Comparison of ENCODE assay signal across 21 mouse cellular contexts in genomic region chr2:30252521-30252920, GRCm38 (mm10). TPM values are rescaled to one million over a fixed set of nuclear protein-coding genes. Genes with fewer than 3 reads are reported as not detected.
DNase-seq lines count a peak whose midpoint lies in the region; ATAC-seq and TF ChIP-seq lines count a peak whose summit lies in the region.
"Had no signal": no experiment of that assay in that cellular context is flagged by ENCODE, and none has a peak within 500 bp of the region (broad histone marks: within the 10 kb centered on the region; RNA-seq: fewer than 3 reads in every experiment).

No protein-coding gene starts in this region.

- TF ChIP-seq EP300 in stomach, postnatal 0 days (optimal IDR thresholded peaks at IDR 0.05) = no peak

- no peak overlapping the region for H3K4me3 ChIP-seq in heart, embryonic 16.5 days (ENCODE audit: low read length)
- no peak overlapping the region for H3K4me3 ChIP-seq in thymus, adult 2 months (ENCODE audit: control insufficient read depth, insufficient read depth, low read length)
- H3K4me3 ChIP-seq in stomach, postnatal 0 days (ENCODE audit: low read depth, low read length) = no peak overlapping the region
- H3K4me3 ChIP-seq: erythroblast, embryonic 14.5 days had no signal

- peaks cover 32% of the 10 kb centered on the region for H3K36me3 ChIP-seq in heart, embryonic 16.5 days (ENCODE audit: control insufficient read depth, insufficient read depth)
- H3K36me3 ChIP-seq in thymus, adult 2 months (ENCODE audit: control insufficient read depth, insufficient read depth, low read length) = peaks cover 26% of the 10 kb centered on the region
- peaks cover 26% of the 10 kb centered on the region for H3K36me3 ChIP-seq in stomach, postnatal 0 days (ENCODE audit: control insufficient read depth, insufficient read depth, low read length)

- TF ChIP-seq POLR2A in thymus, adult 2 months (IDR thresholded peaks at IDR 0.05; ENCODE audit: control insufficient read depth, extremely low read depth, insufficient read depth, low read length, poor library complexity) = no peak

- H3K27me3 ChIP-seq in heart, embryonic 16.5 days (ENCODE audit: control insufficient read depth, insufficient read depth, low read length) = no peaks in the 10 kb centered on the region
- no peaks in the 10 kb centered on the region for H3K27me3 ChIP-seq in thymus, adult 2 months (ENCODE audit: control insufficient read depth, insufficient read depth, low read length)
- no peaks in the 10 kb centered on the region for H3K27me3 ChIP-seq in stomach, postnatal 0 days (ENCODE audit: control insufficient read depth, insufficient read depth, low read length)
- H3K27me3 ChIP-seq: CH12.LX; megakaryocyte, embryonic 14.5 days; Patski had no signal

- WGBS in heart, embryonic 16.5 days = 76% methylated on average over 3 of the region's 3 CpGs
- 38% methylated on average over 3 of the region's 3 CpGs for WGBS in thymus, adult 2 months
- 70% methylated on average over 3 of the region's 3 CpGs for WGBS in stomach, postnatal 0 days

- DNase-seq in adrenal gland, adult (ENCODE audit: inconsistent age in 2 of 2, low spot score in 1 of 2) = peak; percentile 58 to 85
- no peak for DNase-seq in adrenal gland, postnatal 4 days (ENCODE audit: low spot score in 2 of 2)
- no peak for DNase-seq in heart, adult 8-10 months (ENCODE audit: low spot score)
- DNase-seq in thymus, adult 2 months = no peak
- no peak for DNase-seq in thymus, postnatal 4 days
- no peak for DNase-seq in stomach, postnatal 0 days (ENCODE audit: low spot score)
- DNase-seq in thymus, postnatal 0 days (ENCODE audit: low spot score) = no peak
- DNase-seq: cerebellum, adult 11-12 months had no signal

- no peak for ATAC-seq in heart, embryonic 16.5 days (replicated peaks; ENCODE audit: extremely low read depth, insufficient read depth, low FRiP score)
- ATAC-seq in stomach, postnatal 0 days (ENCODE audit: low FRiP score, low TSS enrichment) = no peak
- ATAC-seq: Patski had no signal

- no peak overlapping the region for H3K9ac ChIP-seq in heart, embryonic 16.5 days (ENCODE audit: low read length)
- H3K9ac ChIP-seq in stomach, postnatal 0 days (ENCODE audit: low read length) = peak overlapping the region; percentile 35; the same call in 1 of the 2 replicates

- H3K4me2 ChIP-seq in heart, embryonic 16.5 days (ENCODE audit: low read depth, low read length) = no peak overlapping the region
- H3K4me2 ChIP-seq in stomach, postnatal 0 days (replicated peaks; ENCODE audit: low read depth) = no peak overlapping the region

- no peak for TF ChIP-seq CTCF in thymus, adult 2 months (IDR thresholded peaks at IDR 0.05; ENCODE audit: borderline replicate concordance, control insufficient read depth, extremely low read depth, insufficient read depth, low read length, poor library complexity)
- no peak for TF ChIP-seq CTCF in stomach, postnatal 0 days (IDR thresholded peaks at IDR 0.05; ENCODE audit: low read depth)

- H3K4me1 ChIP-seq in heart, embryonic 16.5 days (ENCODE audit: control insufficient read depth, insufficient read depth, low read length) = peaks cover 23% of the 10 kb centered on the region
- peaks cover 50% of the 10 kb centered on the region for H3K4me1 ChIP-seq in thymus, adult 2 months (replicated peaks; ENCODE audit: control insufficient read depth, insufficient read depth, low read length)
- peaks cover 3% of the 10 kb centered on the region; the same call in 1 of the 2 replicates for H3K4me1 ChIP-seq in stomach, postnatal 0 days (replicated peaks; ENCODE audit: control insufficient read depth, insufficient read depth)

- H3K9me3 ChIP-seq in heart, embryonic 16.5 days (replicated peaks; ENCODE audit: control insufficient read depth, low read length) = no peaks in the 10 kb centered on the region
- no peaks in the 10 kb centered on the region for H3K9me3 ChIP-seq in stomach, postnatal 0 days (ENCODE audit: control insufficient read depth, low read length)
- H3K9me3 ChIP-seq: megakaryocyte, embryonic 14.5 days had no signal

- 0 out of 2 replicates have a peak overlapping the region, but pooled peaks have one; percentile 17 for H3K27ac ChIP-seq in heart, embryonic 16.5 days (ENCODE audit: low read length)
- H3K27ac ChIP-seq in thymus, adult 2 months (ENCODE audit: control insufficient read depth, insufficient read depth, low read length) = peak overlapping the region; percentile 53
- peak overlapping the region; percentile 89 for H3K27ac ChIP-seq in stomach, postnatal 0 days (replicated peaks)

RNA-seq across cellular contexts. Expression of gene Gm28035, which starts 12.2 kb away (rescaled TPM):
- 1 to 10 TPM; 1.3 TPM for total RNA-seq in adrenal gland, postnatal 4 days (2021)
- polyA plus RNA-seq in heart, embryonic 16.5 days (2015; fragmentation: Nextera tagmentation; extraction: Ambion mirVana) = 0.22 and 0.40 TPM in 2 replicates
- total RNA-seq in heart, adult 8-10 months (2022) = 1 to 10 TPM; 1.8 to 6.1 (median 3.6) TPM
- 14.8 and 15.5 TPM in 2 replicates for polyA plus RNA-seq in thymus, adult 2 months (2012; rRNA removed)
- polyA plus RNA-seq in stomach, postnatal 0 days (2015; fragmentation: Nextera tagmentation; extraction: Ambion mirVana) = 0.05 and 0.11 TPM in 2 replicates
- 0.04 and 0.08 TPM in 2 replicates for polyA plus RNA-seq in thymus, postnatal 0 days (2015; fragmentation: Nextera tagmentation; extraction: Ambion mirVana)
- polyA plus RNA-seq: erythroblast, embryonic 14.5 days had no signal

RNA-seq across cellular contexts. Expression of gene Phyhd1, which starts 13.5 kb away (rescaled TPM):
- total RNA-seq in adrenal gland, postnatal 4 days (2021) = 10 to 100 TPM; 15.4 to 16.6 TPM
- polyA plus RNA-seq in heart, embryonic 16.5 days (2015; fragmentation: Nextera tagmentation; extraction: Ambion mirVana) = 9.4 and 13.1 TPM in 2 replicates
- total RNA-seq in heart, adult 8-10 months (2022) = 100 to 1,000 TPM in 3 of 4 experiments, 10 to 100 TPM in 1; 97.7 to 135 (median 112) TPM
- 10.7 and 18.1 TPM in 2 replicates for polyA plus RNA-seq in thymus, adult 2 months (2012; rRNA removed)
- polyA plus RNA-seq in stomach, postnatal 0 days (2015; fragmentation: Nextera tagmentation; extraction: Ambion mirVana) = 5.8 and 7.1 TPM in 2 replicates
- polyA plus RNA-seq in thymus, postnatal 0 days (2015; fragmentation: Nextera tagmentation; extraction: Ambion mirVana) = 2.8 and 3.0 TPM in 2 replicates

RNA-seq across cellular contexts. Expression of gene Lrrc8a, which starts 15.0 kb away (rescaled TPM):
- total RNA-seq in adrenal gland, postnatal 4 days (2021) = 10 to 100 TPM; 46.2 to 47.3 TPM
- polyA plus RNA-seq in heart, embryonic 16.5 days (2015; fragmentation: Nextera tagmentation; extraction: Ambion mirVana) = 39.4 and 42.6 TPM in 2 replicates
- total RNA-seq in heart, adult 8-10 months (2022) = 10 to 100 TPM; 50.2 to 66.4 (median 61.0) TPM
- polyA plus RNA-seq in thymus, adult 2 months (2012; rRNA removed) = 27.3 and 31.0 TPM in 2 replicates
- 30.3 and 31.7 TPM in 2 replicates for polyA plus RNA-seq in stomach, postnatal 0 days (2015; fragmentation: Nextera tagmentation; extraction: Ambion mirVana)
- polyA plus RNA-seq in thymus, postnatal 0 days (2015; fragmentation: Nextera tagmentation; extraction: Ambion mirVana) = 21.4 and 22.6 TPM in 2 replicates

RNA-seq across cellular contexts. Expression of gene Gm28038, which starts 28.3 kb away (rescaled TPM):
- not detected for total RNA-seq in adrenal gland, postnatal 4 days (2021)
- not detected in 2 replicates for polyA plus RNA-seq in heart, embryonic 16.5 days (2015; fragmentation: Nextera tagmentation; extraction: Ambion mirVana)
- total RNA-seq in heart, adult 8-10 months (2022) = 1 to 10 TPM in 2 of 4 experiments, not detected in 2; 1.3 to 3.7 TPM
- polyA plus RNA-seq in thymus, adult 2 months (2012; rRNA removed) = not detected in 2 replicates
- not detected in 2 replicates for polyA plus RNA-seq in stomach, postnatal 0 days (2015; fragmentation: Nextera tagmentation; extraction: Ambion mirVana)
- not detected in 2 replicates for polyA plus RNA-seq in thymus, postnatal 0 days (2015; fragmentation: Nextera tagmentation; extraction: Ambion mirVana)
- total RNA-seq: CH12.LX; heart, postnatal 10 days; layer of hippocampus, adult 18-20 months; left cerebral cortex, postnatal 10 days; liver, adult 2 months had no signal
- polyA plus RNA-seq: erythroblast, embryonic 14.5 days; frontal cortex, adult 2 months; gonadal fat pad, adult 2 months; liver, adult 2 months; lung, postnatal 0 days; Patski; urinary bladder, adult 2 months had no signal

RNA-seq across cellular contexts. Expression of gene Dolk, which starts 33.6 kb away (rescaled TPM):
- total RNA-seq in adrenal gland, postnatal 4 days (2021) = 10 to 100 TPM; 36.0 to 36.5 TPM
- polyA plus RNA-seq in heart, embryonic 16.5 days (2015; fragmentation: Nextera tagmentation; extraction: Ambion mirVana) = 31.8 and 33.0 TPM in 2 replicates
- total RNA-seq in heart, adult 8-10 months (2022) = 10 to 100 TPM; 20.8 to 25.2 (median 24.1) TPM
- polyA plus RNA-seq in thymus, adult 2 months (2012; rRNA removed) = 20.0 and 22.1 TPM in 2 replicates
- 21.1 and 21.9 TPM in 2 replicates for polyA plus RNA-seq in stomach, postnatal 0 days (2015; fragmentation: Nextera tagmentation; extraction: Ambion mirVana)
- polyA plus RNA-seq in thymus, postnatal 0 days (2015; fragmentation: Nextera tagmentation; extraction: Ambion mirVana) = 15.8 and 18.6 TPM in 2 replicates

Comparison
In these comparisons a context has a peak if more than half of its experiments do, and no peak if none do; other contexts are left out.
1. DNase-seq: peak in adrenal gland, adult (2 of 2); none in adrenal gland, postnatal 4 days (0 of 2), heart, adult 8-10 months (single experiment), thymus, adult 2 months (single experiment), thymus, postnatal 4 days (single experiment), stomach, postnatal 0 days (single experiment) and thymus, postnatal 0 days (single experiment).
2. RNA of gene Gm28035, which starts 12.2 kb away (polyA plus RNA-seq): 14.8 to 15.5 TPM in thymus, adult 2 months; 0.22 to 0.40 TPM in heart, embryonic 16.5 days, 0.05 to 0.11 TPM in stomach, postnatal 0 days and 0.04 to 0.08 TPM in thymus, postnatal 0 days; every median in the first group is over 10 times any median in the second.
3. H3K27ac ChIP-seq: peak in every context shown above with its lines; median percentile 89 in stomach, postnatal 0 days; 53 in thymus, adult 2 months; 17 in heart, embryonic 16.5 days.